Mouse (Mus musculus) small intestine, adult 2 months (tissue): ENCODE data around the gene Lmbr1l.

Source experiments
- CTCF ChIP-seq: fragments of 200-500 bp; IDR thresholded peaks from 2 replicates; pipeline ENCODE4 v1.5.1; 2012; ENCODE audit warnings: low read depth, mild to moderate bottlenecking, control low read depth, inconsistent platforms, low read length, moderate library complexity, mixed read lengths; ENCODE audit not compliant: insufficient replicate concordance, insufficient read length; ENCODE audit errors: extremely low read depth
- POLR2A ChIP-seq: fragments of 200-500 bp; IDR thresholded peaks from 2 replicates; pipeline ENCODE4 v1.6.1; 2012; ENCODE audit warnings: low read depth, mild to moderate bottlenecking, control low read depth, inconsistent platforms, low read length, moderate library complexity

DNA sequence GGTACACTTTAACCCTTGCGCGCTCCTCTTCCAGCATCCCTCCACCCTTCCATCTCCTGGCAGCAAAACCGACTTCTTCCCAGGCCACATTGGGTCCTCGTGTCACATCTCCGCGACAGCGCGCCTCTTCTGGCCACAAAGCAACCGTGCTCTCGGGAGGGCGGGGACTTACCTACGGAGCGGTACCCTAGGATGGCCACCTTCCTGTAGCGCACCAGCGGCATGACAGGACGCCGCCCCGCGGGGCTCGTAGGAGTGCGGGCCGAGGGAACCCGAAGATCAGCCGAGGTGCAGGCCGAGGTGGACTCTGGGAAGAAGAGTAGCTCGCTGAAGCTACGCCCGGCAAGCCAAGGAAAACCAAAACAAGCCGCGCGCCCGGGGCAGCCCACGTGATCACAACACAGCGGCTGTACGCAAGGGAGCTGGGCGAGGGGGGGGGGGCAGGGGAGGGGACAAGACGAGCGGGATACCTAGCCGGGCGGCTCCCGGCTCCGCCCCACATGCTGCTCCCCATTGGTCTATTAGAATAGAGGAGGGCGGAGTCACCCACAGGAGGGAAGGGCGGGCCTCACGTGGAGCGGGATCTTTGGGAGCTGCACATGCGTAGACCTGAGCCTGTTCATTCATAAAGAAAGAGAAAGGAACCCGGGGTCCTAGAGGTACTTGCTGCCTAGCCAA lies 36.9 kb downstream of the Lmbr1l start:
- TF ChIP-seq POLR2A: 0 out of 2 replicates have a peak, but pooled peaks have one; percentile 19
- TF ChIP-seq CTCF: peak; percentile 34; the same call in 1 of the 2 replicates
